Mouse (Mus musculus) intestine, postnatal 0 days (tissue): Measurements from ENCODE around the gene Trip6. TPM values are rescaled to one million over a fixed set of nuclear protein-coding genes. Genes with fewer than 3 reads are reported as not detected.
"Not testable (repeated sequence)": the region's sequence is repeated elsewhere in the genome, so short reads cannot be mapped to it uniquely, and the experiment has no call there.

Source experiments
- ATAC-seq: fragments of 200-750 bp; cut with Nextera tagmentation; 2 replicates; pipeline ENCODE4 v1.8.0; 2017; ENCODE audit warnings: mild to moderate bottlenecking, moderate TSS enrichment, moderate library complexity
- H3K27ac ChIP-seq: fragments of 300-500 bp; sonication (generic); 2 replicates; pipeline ENCODE4 v1.5.1; 2014; ENCODE audit warnings: mild to moderate bottlenecking, low read depth, low read length, moderate library complexity
- H3K27me3 ChIP-seq: fragments of 300-500 bp; sonication (generic); replicated peaks from 2 replicates; pipeline ENCODE4 v1.6.1; 2014; ENCODE audit warnings: low read length, mixed read lengths; ENCODE audit not compliant: control insufficient read depth, insufficient read depth
- H3K36me3 ChIP-seq: fragments of 300-500 bp; sonication (generic); 2 replicates; pipeline ENCODE4 v1.6.1; 2014; ENCODE audit warnings: mild to moderate bottlenecking, moderate library complexity; ENCODE audit not compliant: control insufficient read depth, insufficient read depth
- H3K4me1 ChIP-seq: fragments of 300-500 bp; sonication (generic); replicated peaks from 2 replicates; pipeline ENCODE4 v1.6.1; 2014; ENCODE audit warnings: antibody characterized with exemption, low read length, mixed read lengths; ENCODE audit not compliant: control insufficient read depth, insufficient read depth
- H3K4me2 ChIP-seq: fragments of 300-500 bp; sonication (generic); replicated peaks from 2 replicates; pipeline ENCODE4 v1.6.1; 2014; ENCODE audit warnings: low read depth, mild to moderate bottlenecking, moderate library complexity
- H3K4me3 ChIP-seq: fragments of 300-500 bp; sonication (generic); 2 replicates; pipeline ENCODE4 v1.5.1; 2014; ENCODE audit warnings: low read depth, low read length
- H3K9ac ChIP-seq: fragments of 300-500 bp; sonication (generic); 2 replicates; pipeline ENCODE4 v1.6.1; 2014; ENCODE audit warnings: mild to moderate bottlenecking, low read depth, low read length
- H3K9me3 ChIP-seq: fragments of 300-500 bp; sonication (generic); 2 replicates; pipeline ENCODE4 v1.6.1; 2016; ENCODE audit warnings: mixed run types; ENCODE audit not compliant: control insufficient read depth
- CTCF ChIP-seq: sonication (generic); IDR thresholded peaks from 2 replicates; pipeline ENCODE4 v1.5.1; 2016; ENCODE audit warnings: low read depth, mild to moderate bottlenecking, control low read depth, antibody characterized with exemption, moderate library complexity
- WGBS: fragments of 180-500 bp; shearing (Covaris S2); extraction: QIAGEN DNeasy Blood & Tissue Kit; methylation state at CpG from one replicate; pipeline ENCODE4 v1.1.7; 2014; 5-methylcytosine and 5-hydroxymethylcytosine counted together
- polyA plus RNA-seq: library from polyadenylated mRNA; unstranded; fragments of >200 nt; fragmentation: Nextera tagmentation; extraction: Ambion mirVana; gene quantifications from 2 replicates; pipeline ENCODE4 v1.2.1, GENCODE M21; 2015

Gene Trip6
- polyA plus RNA-seq, 1 experiment from 2014 or later: 24.8 TPM

- Histone ChIP-seq H3K27ac (peak within 1 kb of the TSS; percentile 50; the same call in 1 of the 2 replicates), H3K4me1 (peaks cover 8% of the 10 kb centered on the region), H3K4me2 (peak within 1 kb of the TSS; percentile 77), H3K36me3 (no peaks in the 10 kb centered on the region), H3K27me3 (peaks cover 24% of the 10 kb centered on the region), H3K9me3 (no peaks in the 10 kb centered on the region), H3K9ac (0 out of 2 replicates have a peak within 1 kb of the TSS, but pooled peaks have one; percentile 45), H3K4me3 (peak within 1 kb of the TSS; percentile 41)
- ATAC-seq: peak; percentile 15; the same call in 1 of the 2 replicates
- no peak for TF ChIP-seq CTCF
- WGBS: 5% methylated on average over 40 of the region's 40 CpGs
Observed at GRCm38 (mm10) chr5:137287032-137287952, 26.9 kb downstream of the Trip6 start, which contains the start of gene Ache. Gene Ache (plus strand): TSS chr5:137287519.

GRCm38 (mm10) chr5:137286655-137287031, 27.6 kb downstream of the Trip6 start:
- ATAC-seq: peak; percentile 68
- H3K9ac ChIP-seq: no peak overlapping the region

GRCm38 (mm10) chr5:137285986-137286385, 28.2 kb downstream of the Trip6 start:
- no peak for TF ChIP-seq CTCF
- WGBS: 20% methylated on average over 7 of the region's 7 CpGs
- Histone ChIP-seq H3K9ac (no peak overlapping the region), H3K4me3 (no peak overlapping the region), H3K4me1 (peaks cover 8% of the 10 kb centered on the region), H3K27me3 (peaks cover 24% of the 10 kb centered on the region), H3K27ac (no peak overlapping the region), H3K9me3 (no peaks in the 10 kb centered on the region), H3K36me3 (no peaks in the 10 kb centered on the region), H3K4me2 (no peak overlapping the region)
- ATAC-seq: no peak

More at GRCm38 (mm10) chr5:137286655-137287031, 27.6 kb downstream of the Trip6 start:
- peaks cover 24% of the 10 kb centered on the region for H3K27me3 ChIP-seq
- H3K27ac ChIP-seq: peak overlapping the region; percentile 50; the same call in 1 of the 2 replicates
- TF ChIP-seq CTCF: peak; percentile 91
- H3K4me3 ChIP-seq: peak overlapping the region; percentile 27
- peak overlapping the region; percentile 77 for H3K4me2 ChIP-seq
- H3K9me3 ChIP-seq: no peaks in the 10 kb centered on the region
- H3K36me3 ChIP-seq: no peaks in the 10 kb centered on the region
- WGBS: under 1% methylated on average over 16 of the region's 16 CpGs
- peaks cover 8% of the 10 kb centered on the region for H3K4me1 ChIP-seq

GRCm38 (mm10) chr5:137285045-137285444, 29.2 kb downstream of the Trip6 start:
- Histone ChIP-seq H3K9ac (no peak overlapping the region), H3K4me3 (no peak overlapping the region), H3K4me2 (no peak overlapping the region), H3K27me3 (peaks cover 24% of the 10 kb centered on the region), H3K27ac (no peak overlapping the region), H3K4me1 (peaks cover 8% of the 10 kb centered on the region), H3K36me3 (no peaks in the 10 kb centered on the region), H3K9me3 (no peaks in the 10 kb centered on the region)
- ATAC-seq: no peak
- WGBS: 69% methylated on average over 5 of the region's 5 CpGs
- TF ChIP-seq CTCF: peak; percentile 87

- H3K4me2 ChIP-seq, ATAC-seq, H3K27ac ChIP-seq, H3K9me3 ChIP-seq, H3K4me1 ChIP-seq, H3K36me3 ChIP-seq, H3K9ac ChIP-seq, H3K4me3 ChIP-seq: not testable (repeated sequence)
- 74% methylated on average over 6 of the region's 6 CpGs for WGBS
- peaks cover 23% of the 10 kb centered on the region for H3K27me3 ChIP-seq
Observed at GRCm38 (mm10) chr5:137284411-137284810, 29.8 kb downstream of the Trip6 start.
